Mouse (Mus musculus) 416B (cell line): ENCODE measurements at regions not wholly inside any gene's neighbourhood (a gene's known extent, or its start where the extent isn't known, plus 50 kb on each side); places are given as distances from the start of the nearest gene placed in this dataset.
"Not testable (repeated sequence)": the region's sequence is repeated elsewhere in the genome, so short reads cannot be mapped to it uniquely, and the experiment has no call there.

Experiments used
- DNase-seq: peaks from one replicate; pipeline ENCODE4 v3.0.0; 2011; ENCODE audit warnings: low read depth

DNA sequence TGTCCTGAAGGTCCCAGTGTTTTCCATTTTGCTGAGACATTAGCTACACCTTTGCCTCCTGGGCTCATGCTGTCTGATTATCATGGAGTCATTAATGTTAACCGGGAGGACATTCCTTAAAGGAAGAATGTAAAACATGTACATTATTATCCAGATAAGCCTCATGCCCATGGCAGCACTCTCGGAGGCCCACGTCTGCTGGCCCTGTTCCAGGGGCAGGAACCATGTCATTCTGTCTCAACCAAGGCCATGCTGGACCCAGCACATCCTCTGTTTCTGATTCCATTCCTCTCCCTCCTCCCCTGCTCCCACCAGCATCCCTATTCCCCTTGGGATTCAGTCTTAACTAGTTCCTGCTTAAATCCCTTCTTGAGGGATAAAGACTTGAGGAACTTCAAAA, 139.1 kb downstream of the Sptssa start:
- no peak for DNase-seq

- no peak for DNase-seq
These were observed 139.9 kb downstream of the Sptssa start for GRCm38 (mm10) chr12:54516463-54516862.

- not testable (repeated sequence) for DNase-seq
These were observed 140.3 kb downstream of the Sptssa start for GRCm38 (mm10) chr12:54516039-54516438.

DNA sequence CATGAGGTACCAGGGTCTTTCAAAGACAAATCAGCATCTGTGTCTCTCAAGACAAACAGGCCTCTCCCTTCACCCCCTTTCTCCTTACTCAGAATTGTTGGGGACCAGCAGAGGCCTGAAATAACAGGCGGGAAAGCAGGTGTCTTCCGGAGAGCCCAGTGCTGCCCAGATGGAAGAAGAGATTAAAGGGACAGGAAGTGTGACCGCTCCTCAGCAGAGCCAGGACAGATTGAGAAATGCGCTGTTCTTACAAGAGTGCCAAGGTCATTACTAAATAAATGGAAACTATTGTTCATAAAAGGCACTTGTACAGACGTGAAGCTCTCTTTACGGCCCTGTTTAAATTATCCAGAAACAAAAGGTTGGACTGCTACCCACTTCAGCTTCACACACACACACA, 146.5 kb downstream of the Sptssa start:
- peak; percentile 79 for DNase-seq

DNA sequence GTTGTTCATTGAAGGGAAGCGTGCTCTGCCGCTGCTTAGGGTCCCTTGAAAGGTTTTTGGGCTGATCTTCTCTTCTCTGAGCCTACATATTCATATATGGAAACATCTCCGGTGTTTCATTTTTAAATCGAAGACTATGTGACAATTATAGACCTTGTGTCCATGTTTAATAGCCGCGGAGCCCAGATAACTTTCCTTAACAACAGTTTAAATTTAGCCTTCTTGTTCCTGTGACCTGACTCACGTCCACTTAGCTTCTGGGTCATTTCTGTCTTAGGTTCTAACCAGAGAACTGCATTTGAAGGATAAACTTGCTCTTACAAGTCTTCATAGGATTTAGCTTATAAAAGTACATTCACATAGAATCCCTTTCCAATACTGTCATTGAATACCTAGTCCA, 153.6 kb downstream of the Sptssa start:
- no peak for DNase-seq

DNA sequence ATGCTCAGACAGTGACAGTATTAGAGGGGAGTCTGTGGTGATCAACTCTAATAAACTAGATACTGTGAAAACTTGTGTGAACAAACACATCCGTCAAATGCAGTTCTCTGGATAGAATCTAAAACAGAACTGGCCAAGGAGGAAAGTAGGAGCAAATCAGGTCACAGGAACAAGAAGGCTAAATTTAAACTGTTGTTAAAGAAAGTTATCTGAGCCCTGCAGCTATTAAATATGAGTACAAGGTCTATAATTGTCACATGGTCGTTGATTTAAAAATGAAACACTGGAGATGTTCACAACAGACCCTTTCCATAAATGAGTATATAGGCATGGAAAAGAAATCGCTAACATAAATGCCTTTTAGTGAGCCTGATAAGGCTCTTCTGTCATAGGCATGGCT, 156.4 kb downstream of the Sptssa start:
- no peak for DNase-seq

DNA sequence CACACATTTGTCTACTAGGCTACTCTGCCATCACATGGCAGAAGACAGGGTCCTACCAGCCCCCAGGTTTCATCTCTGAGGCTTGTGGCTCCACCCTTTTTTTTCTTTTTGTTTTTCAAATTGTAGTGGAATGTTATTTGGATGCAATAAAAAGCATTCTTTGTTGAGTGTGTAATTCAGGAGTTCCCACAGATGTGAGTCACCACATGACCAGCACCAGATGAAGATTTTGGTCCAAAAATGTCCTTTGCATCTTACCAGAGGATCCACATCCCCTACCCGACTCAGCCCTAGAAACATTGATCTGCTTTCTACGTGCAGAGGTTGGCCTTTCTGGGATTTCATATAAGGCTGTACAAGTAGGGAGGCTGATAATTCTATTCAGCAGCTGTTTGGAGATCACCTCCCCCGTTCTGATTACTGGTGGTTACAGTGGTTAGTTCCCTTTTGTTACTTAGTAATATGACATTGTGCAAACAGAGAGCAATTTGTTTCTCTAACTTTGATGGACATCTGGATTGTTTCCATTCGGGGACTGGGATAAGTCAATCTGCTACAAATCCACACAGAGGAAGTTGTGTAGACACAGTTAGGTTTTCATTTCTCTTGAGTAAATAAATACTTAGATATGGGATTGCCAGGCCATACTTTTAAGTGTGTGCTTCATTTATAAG, 160.5 kb downstream of the Sptssa start:
- peak; percentile 40 for DNase-seq

GRCm38 (mm10) chr12:54494756-54495375, 161.5 kb downstream of the Sptssa start:
- no peak for DNase-seq

GRCm38 (mm10) chr12:54492737-54493136, 163.6 kb downstream of the Sptssa start:
- DNase-seq: no peak

DNA sequence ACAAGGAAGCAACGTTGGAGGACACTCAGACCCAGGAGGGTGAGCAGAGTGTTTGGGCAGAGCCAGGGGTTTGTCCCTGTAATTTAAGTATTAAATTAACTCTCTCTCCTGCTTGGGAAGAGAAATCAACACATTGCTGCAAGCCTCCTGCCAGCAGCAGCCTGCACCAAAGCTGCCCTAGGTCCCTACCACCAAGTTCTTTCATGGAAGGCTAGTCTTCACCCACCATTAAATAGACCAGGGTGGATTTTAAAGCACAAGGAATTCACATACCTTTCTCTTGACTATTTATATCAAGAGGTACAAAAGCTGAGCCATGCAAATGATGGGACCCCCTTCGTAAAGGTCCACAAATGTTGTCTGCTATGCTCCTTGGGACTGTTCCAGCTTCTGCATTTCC, 165.9 kb downstream of the Sptssa start:
- DNase-seq: no peak

DNA sequence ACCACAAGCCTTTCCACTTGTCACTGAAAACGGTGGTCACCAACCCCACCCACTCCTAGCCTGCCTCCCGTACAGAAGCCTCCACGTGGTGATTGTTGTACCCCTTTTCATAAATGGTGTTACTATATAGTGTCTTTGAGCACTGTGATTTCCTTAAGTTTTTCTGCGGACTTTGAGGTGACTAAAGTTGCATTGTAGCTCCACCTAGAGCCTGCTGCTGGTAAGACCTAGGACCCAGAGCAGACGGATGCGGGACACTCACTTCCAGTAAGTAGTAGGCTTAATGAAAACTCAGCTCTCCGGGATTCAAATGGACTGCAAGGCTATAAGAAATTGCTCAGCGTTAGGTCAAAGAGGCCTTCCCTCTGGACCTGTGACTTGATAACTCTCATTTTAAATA, 166.7 kb downstream of the Sptssa start:
- DNase-seq: peak; percentile 79

GRCm38 (mm10) chr12:54487689-54488088, 168.7 kb downstream of the Sptssa start:
- no peak for DNase-seq

DNA sequence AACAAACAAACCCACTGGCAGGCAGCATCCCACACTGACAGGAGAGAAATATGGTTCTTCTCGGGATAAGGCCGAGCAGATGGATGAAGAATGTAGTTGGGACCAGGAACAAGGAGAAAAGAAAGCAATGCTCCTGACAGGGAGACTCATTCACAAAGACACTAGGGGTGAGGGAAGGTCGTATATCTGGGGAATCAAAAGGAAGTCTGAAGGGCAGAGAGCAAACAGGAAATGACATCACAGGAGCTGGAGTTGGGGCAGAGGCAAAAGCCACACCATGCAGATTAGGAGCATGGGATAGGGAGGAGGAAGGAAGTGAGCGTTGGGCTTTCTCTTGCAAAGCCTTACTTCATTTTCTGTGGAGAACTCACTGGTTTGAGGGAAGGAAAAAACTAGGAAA, 174.4 kb downstream of the Sptssa start:
- peak; percentile 62 for DNase-seq

DNA sequence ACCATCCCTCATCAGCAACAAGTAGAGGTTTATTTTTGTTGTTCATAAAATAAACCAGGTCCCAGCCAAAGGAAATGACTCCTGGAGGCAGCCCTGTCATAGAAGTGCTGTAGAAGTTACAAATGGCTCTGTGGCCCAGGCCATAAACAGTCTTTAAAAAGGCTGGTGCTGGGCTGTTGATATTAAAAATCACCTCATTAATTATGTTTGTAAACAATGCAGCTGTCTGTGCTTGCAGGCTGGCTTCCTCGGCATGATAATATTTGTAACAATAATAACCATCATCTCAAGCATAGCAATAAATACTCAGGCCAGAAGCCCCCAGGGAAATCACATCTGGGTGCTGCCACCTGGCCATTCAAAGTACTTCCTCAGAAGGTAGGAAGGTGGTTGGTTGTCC, 176.5 kb downstream of the Sptssa start:
- DNase-seq: no peak

DNA sequence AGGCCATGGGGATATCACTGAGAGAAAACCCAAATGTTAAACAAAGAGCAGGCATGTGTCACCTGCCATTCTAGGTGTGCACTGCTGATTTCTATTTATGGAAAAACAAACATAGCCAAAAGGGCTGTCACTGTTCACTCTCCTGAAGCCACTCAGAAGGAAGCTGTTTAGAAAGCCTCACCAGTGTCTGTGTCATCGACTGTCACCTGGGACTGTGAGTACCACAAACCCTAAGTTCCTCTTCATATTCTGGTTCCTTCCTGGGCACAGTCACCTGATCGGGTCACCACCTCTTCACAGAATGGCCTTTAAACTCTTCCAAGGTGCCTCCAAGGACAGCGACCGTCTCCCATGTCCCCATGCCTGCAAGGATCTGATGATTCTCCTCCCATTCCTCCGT, 183.5 kb downstream of the Sptssa start:
- no peak for DNase-seq

DNA sequence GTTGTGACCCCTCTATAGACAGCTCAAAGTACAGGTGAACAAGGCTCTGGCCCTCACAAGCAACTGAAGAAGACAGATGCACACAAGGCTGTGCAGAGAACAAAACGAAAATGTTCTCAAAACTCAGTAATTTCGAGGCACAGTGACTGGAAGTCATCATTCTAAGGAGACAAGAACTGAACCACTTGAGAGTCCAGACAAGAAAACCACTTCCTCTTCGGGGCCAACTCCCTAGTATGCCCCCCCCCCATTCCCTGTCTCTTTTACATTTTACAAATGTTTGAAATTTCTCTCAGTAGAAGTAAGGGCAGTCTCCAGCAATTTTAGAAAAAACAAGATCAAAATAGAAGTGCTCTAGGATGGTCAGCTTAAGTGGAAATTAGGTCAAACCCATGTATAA, 184.0 kb downstream of the Sptssa start:
- DNase-seq: no peak

GRCm38 (mm10) chr12:54467635-54468034, 188.7 kb downstream of the Sptssa start:
- DNase-seq: peak; percentile 47

DNA sequence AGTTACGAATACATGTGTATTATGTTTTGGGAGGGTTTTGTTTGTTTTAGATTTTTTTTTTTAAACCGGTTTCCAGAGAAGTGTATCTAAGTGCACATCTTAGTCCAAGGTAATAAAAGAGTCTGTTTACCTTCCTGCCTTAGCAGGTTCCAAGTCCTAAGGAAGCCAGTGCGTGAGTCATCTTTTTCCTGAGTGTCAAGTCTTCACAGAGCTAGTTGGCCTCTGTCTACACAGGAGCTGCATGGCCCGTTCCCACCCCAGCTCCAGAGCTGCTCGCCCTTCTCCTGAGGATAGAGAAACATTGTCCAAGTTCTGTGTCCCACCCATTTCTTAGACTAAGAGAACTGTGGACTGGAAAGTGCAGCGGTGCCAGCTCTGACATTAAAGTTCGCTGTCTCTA, 192.6 kb downstream of the Sptssa start:
- DNase-seq: peak; percentile 30

GRCm38 (mm10) chr12:54461411-54461810, 195.0 kb downstream of the Sptssa start:
- DNase-seq: peak; percentile 35

DNA sequence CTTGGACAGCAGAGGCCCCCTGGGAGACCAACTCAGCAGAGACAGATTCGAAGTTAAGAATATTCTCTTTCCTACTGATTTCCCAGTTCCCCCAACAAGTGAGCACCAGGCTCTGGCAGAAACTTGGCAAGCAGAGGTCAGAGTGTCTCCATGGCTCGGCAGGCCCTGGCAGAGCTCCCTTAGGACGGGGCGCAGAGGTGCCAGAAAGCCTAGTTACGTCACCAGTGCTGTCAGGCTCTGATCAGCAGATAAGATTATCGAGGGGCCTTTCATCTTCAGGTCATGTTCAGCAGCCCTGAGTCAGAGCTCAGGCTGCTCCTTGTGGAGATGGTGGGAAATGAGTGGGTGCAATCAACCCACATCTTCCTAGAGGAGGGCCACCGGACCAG, 196.2 kb downstream of the Sptssa start:
- DNase-seq: peak; percentile 26

DNA sequence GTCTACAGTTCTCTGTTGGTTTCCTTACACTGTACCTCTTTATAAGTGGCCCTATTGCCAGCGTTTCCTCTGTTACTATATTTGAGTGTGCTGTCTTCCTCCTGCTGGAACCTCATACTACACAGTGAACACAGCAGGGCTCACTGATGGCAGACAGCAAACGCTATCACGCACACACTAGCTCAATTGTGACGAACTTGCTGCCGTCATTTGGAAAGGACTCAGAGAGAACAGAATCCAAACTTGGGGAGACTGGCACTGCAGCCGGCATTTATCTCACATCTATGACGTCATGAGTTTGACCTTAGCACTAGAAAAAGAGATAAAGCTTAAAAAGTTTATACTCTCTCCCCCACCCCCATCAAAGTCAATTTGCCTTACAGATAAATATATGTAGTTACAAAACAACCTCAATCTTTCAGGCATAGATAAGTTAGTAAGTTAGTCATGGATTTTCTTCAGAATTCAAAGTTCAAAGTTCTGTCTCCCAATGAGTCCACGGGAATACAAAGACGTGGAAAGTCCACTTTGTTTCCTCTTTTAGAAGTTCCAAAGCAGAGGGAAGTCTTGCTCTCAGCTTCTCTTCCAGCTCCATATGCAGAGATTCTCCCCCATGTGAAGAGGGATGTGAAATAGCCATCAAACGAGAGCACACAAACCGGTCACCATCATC, 196.8 kb downstream of the Sptssa start:
- DNase-seq: no peak

DNA sequence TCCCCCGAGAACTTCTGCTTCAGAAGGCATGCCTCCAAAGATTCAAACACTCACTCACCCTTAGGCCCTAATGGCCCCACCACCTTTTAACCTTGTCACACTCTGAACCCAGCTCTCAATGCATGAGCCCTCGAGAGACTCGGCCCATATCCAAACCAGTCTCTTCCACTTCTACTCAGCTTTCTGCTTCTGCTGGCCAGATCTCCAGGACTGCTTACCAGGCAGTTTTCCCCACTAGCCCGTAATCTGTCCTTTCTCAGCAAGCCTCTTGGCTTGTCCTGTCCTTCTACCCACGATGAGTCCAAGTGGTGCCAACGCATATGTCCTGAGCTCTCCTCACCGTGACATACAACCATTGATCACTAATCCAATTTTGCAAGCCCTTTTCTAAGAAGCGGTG, 199.6 kb downstream of the Sptssa start:
- no peak for DNase-seq

DNA sequence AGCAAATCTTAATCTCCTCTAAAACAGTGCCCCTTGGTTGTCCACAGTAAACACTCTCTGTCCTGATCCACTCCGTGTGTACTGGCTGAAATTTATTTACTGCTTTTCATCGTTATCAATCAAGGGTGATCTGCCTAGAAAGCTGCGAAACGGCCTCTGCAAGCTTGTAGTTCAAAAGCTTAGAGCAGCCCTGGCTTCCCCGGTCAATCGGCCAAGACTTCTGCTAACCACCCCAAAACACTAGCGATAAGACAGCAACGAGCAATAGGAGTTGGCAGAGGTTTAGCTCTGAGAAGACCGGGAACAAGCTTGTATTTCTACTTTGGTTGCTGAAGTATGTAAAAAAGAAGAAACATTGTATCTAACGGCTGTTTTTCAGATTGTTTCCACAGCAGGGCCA, 201.8 kb downstream of the Sptssa start:
- no peak for DNase-seq

DNA sequence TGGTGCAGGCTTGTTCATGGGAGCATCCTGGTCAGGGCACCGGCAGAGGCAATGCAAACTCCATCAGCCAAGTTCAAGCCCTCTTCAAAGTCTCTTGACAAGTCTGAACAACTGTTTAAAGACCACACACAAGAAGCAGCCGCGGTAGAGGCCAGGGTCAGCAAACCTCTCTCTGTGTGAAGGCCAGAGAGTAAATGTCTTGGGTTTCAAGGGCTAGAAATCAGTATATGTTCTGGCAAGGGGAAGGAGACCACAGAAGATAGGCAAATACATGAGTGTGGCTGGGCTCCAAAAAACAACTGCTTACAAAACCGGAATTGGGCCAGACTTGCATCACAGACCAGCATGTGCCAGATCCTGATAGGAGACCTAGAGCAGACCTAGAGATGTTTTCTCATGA, 203.0 kb downstream of the Sptssa start:
- peak; percentile 91 for DNase-seq
